Mouse (Mus musculus): ENCODE results near the gene Fancf.

DNA sequence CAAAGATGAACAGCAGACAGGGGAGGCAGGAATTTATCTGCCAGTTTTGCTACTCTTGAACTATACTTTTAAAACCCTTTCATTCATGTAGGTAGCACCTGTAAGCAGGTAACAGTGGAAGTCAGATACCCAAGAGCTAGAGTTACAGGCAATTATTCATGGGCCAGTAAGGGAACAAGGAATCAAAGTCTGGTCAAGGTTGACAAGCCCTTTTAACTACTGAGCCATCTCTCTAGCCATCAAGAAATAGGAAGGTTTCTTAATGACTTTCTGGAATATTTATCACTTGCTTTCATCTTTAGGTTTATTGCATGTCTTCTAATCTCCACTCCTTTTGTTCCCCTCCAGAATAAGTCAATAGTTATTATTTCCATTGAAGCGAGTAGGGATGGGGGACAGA, 10.0 kb upstream of the Fancf start:
- TF ChIP-seq POLR2A (IDR thresholded peaks at IDR 0.05; ENCODE audit: low read depth, low read length) (no peak), CTCF (conservative IDR thresholded peaks at IDR 0.05; ENCODE audit: insufficient read depth, insufficient read length, low read depth, low read length) (no peak)

Measured in kidney, adult 2 months (tissue).